Mouse (Mus musculus): Measurements from ENCODE around the gene Shcbp1. TPM values are rescaled to one million over a fixed set of nuclear protein-coding genes. Genes with fewer than 3 reads are reported as not detected.

Gene Shcbp1
- 0.45 TPM for polyA plus RNA-seq (2014; fragmentation: Illumina TruSeq; extraction: RNeasy Lipid Tissue Mini Kit (QIAGEN cat#74804); ENCODE audit: low read depth, low replicate concordance)

GRCm38 (mm10) chr8:4779254-4780055 is at the start of gene Shcbp1:
Gene Shcbp1, minus strand, starts transcription at chr8:4779567.

Other genes with a start within 250 kb of the Shcbp1 start
- gene Zfp958, start 166.4 kb downstream of the Shcbp1 start, polyA plus RNA-seq (2014; fragmentation: Illumina TruSeq; extraction: RNeasy Lipid Tissue Mini Kit (QIAGEN cat#74804); ENCODE audit: low read depth, low replicate concordance), result 21.0 TPM

All from liver, adult 10 weeks (tissue).